ENCODE assay signal across 8 mouse cellular contexts in the genomic region with DNA sequence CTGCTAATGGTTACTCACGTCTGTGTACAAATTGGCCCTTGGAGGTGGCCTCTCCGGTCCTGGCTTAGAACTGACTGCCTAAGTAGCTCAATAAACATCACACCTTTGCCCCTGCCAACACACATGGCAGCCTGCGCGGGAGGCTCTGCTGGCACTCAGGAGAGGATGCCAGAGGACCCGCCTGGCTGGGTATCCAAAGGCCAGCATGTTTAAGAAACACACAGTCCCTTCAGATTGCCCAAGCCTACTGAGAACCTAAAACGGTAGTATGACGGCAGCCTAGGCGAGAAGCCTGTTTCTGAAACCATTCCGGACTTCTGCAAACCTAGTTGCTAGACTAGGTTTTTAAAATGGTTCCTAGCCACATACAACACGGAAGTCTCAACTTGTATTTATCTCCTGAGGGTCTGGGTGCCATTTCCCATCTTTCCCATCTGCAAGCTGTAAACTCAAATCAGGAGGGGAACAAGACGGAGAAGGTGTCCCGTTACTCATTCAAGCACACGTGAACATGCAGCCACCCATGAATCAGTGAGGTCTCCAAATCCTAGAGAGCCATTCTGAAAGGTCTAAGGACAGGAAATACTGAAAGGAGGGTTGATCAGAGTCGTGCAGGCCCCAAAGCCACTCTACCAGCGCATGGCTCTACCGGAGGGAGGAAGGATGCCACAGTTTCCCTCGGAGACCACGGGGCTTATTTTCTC. TPM values are rescaled to one million over a fixed set of nuclear protein-coding genes. Genes with fewer than 3 reads are reported as not detected.
DNase-seq lines count a peak whose midpoint lies in the region; ATAC-seq and TF ChIP-seq lines count a peak whose summit lies in the region.

No protein-coding gene starts in this region.

- no peak overlapping the region for H3K4me2 ChIP-seq in limb, embryonic 15.5 days

- no peaks in the 10 kb centered on the region for H3K36me3 ChIP-seq in limb, embryonic 15.5 days
- no peaks in the 10 kb centered on the region; the same call in 1 of the 2 replicates for H3K36me3 ChIP-seq in splenic B cell, adult 2 months (ENCODE audit: control insufficient read depth, insufficient read depth, low read length, poor library complexity, severe bottlenecking)
- H3K36me3 ChIP-seq in hindbrain, embryonic 10.5 days = no peaks in the 10 kb centered on the region

- no peak overlapping the region for H3K9ac ChIP-seq in limb, embryonic 15.5 days

- 55% methylated on average over 18 of the region's 18 CpGs for WGBS in limb, embryonic 15.5 days
- 84% methylated on average over 18 of the region's 18 CpGs for WGBS in hindbrain, embryonic 10.5 days

- H3K4me1 ChIP-seq in limb, embryonic 15.5 days = peaks cover 40% of the 10 kb centered on the region
- H3K4me1 ChIP-seq in hindbrain, embryonic 10.5 days (replicated peaks) = peaks cover 20% of the 10 kb centered on the region

- no peaks in the 10 kb centered on the region for H3K27me3 ChIP-seq in limb, embryonic 15.5 days
- no peaks in the 10 kb centered on the region for H3K27me3 ChIP-seq in splenic B cell, adult 2 months (ENCODE audit: control insufficient read depth, insufficient read depth, low read length, poor library complexity, severe bottlenecking)
- H3K27me3 ChIP-seq in hindbrain, embryonic 10.5 days (ENCODE audit: insufficient read depth, poor library complexity, severe bottlenecking) = no peaks in the 10 kb centered on the region

- H3K4me3 ChIP-seq in layer of hippocampus, adult 2 months = no peak overlapping the region; the same call in 1 of the 2 replicates
- H3K4me3 ChIP-seq in limb, embryonic 15.5 days = no peak overlapping the region
- no peak overlapping the region for H3K4me3 ChIP-seq in hindbrain, embryonic 10.5 days

- DNase-seq in layer of hippocampus, adult 2 months (ENCODE audit: low spot score in 2 of 2) = no peak
- no peak for DNase-seq in layer of hippocampus, postnatal 36 days
- peak; percentile 71 for DNase-seq in brain, adult 2 months (ENCODE audit: low read depth, low spot score)
- peak; percentile 70 for DNase-seq in splenic B cell, adult 2 months (ENCODE audit: low read depth, low spot score)
- no peak for DNase-seq in right cerebral cortex, adult 2 months (ENCODE audit: low spot score in 2 of 2)
- DNase-seq in hindbrain, embryonic 10.5 days (ENCODE audit: low spot score) = no peak
- no peak for DNase-seq in adrenal gland, postnatal 14 days

- ATAC-seq in limb, embryonic 15.5 days (ENCODE audit: insufficient number of reproducible peaks, low FRiP score, low TSS enrichment, low read depth) = no peak

- H3K9me3 ChIP-seq in limb, embryonic 15.5 days = no peaks in the 10 kb centered on the region
- no peaks in the 10 kb centered on the region for H3K9me3 ChIP-seq in hindbrain, embryonic 10.5 days

- TF ChIP-seq CTCF in layer of hippocampus, adult 2 months (conservative IDR thresholded peaks at IDR 0.05) = no peak

- peak overlapping the region; percentile 39; the same call in 1 of the 2 replicates for H3K27ac ChIP-seq in layer of hippocampus, adult 2 months
- H3K27ac ChIP-seq in limb, embryonic 15.5 days = 0 out of 2 replicates have a peak overlapping the region, but pooled peaks have one; percentile 28
- no peak overlapping the region for H3K27ac ChIP-seq in hindbrain, embryonic 10.5 days

RNA-seq across cellular contexts. Expression of a gene that starts 45.8 kb away (rescaled TPM):
- total RNA-seq in layer of hippocampus, adult 2 months (2021) = 10 to 100 TPM; 17.2 to 18.4 TPM
- 10 to 100 TPM; 17.6 to 18.5 TPM for total RNA-seq in layer of hippocampus, postnatal 36 days (2021)
- 6.1 and 6.3 TPM in 2 replicates for polyA plus RNA-seq in limb, embryonic 15.5 days (2015; fragmentation: Nextera tagmentation; extraction: Ambion mirVana)
- polyA plus RNA-seq in hindbrain, embryonic 10.5 days (2016; fragmentation: Nextera tagmentation; extraction: Ambion mirVana) = 1.4 and 1.6 TPM in 2 replicates
- total RNA-seq in adrenal gland, postnatal 14 days (2021) = 9.7 and 18.1 TPM in 2 replicates

RNA-seq across cellular contexts. Expression of a gene that starts 46.3 kb away (rescaled TPM):
- total RNA-seq in layer of hippocampus, adult 2 months (2021) = 10 to 100 TPM; 41.2 to 48.6 TPM
- 10 to 100 TPM; 36.6 to 41.2 TPM for total RNA-seq in layer of hippocampus, postnatal 36 days (2021)
- 60.5 and 61.4 TPM in 2 replicates for polyA plus RNA-seq in limb, embryonic 15.5 days (2015; fragmentation: Nextera tagmentation; extraction: Ambion mirVana)
- polyA plus RNA-seq in hindbrain, embryonic 10.5 days (2016; fragmentation: Nextera tagmentation; extraction: Ambion mirVana) = 53.9 and 60.6 TPM in 2 replicates
- 42.2 and 43.4 TPM in 2 replicates for total RNA-seq in adrenal gland, postnatal 14 days (2021)

Comparison
In these comparisons a context has a peak if more than half of its experiments do, and no peak if none do; other contexts are left out.
1. DNase-seq: peak in brain, adult 2 months (single experiment) and splenic B cell, adult 2 months (single experiment); none in layer of hippocampus, adult 2 months (0 of 2), layer of hippocampus, postnatal 36 days (0 of 2), right cerebral cortex, adult 2 months (0 of 2), hindbrain, embryonic 10.5 days (single experiment) and adrenal gland, postnatal 14 days (single experiment).